Mouse (Mus musculus): ENCODE measurements around the gene Mrpl49. TPM values are rescaled to one million over a fixed set of nuclear protein-coding genes. Genes with fewer than 3 reads are reported as not detected.
A peak's percentile ranks its signal among the peaks of the same experiment; 100 is the strongest.
"Not testable (repeated sequence)": the region's sequence is repeated elsewhere in the genome, so short reads cannot be mapped to it uniquely, and the experiment has no call there.

The Mrpl49 gene
- total RNA-seq, 1 experiment from 2014 or later = 29.6 TPM

DNA sequence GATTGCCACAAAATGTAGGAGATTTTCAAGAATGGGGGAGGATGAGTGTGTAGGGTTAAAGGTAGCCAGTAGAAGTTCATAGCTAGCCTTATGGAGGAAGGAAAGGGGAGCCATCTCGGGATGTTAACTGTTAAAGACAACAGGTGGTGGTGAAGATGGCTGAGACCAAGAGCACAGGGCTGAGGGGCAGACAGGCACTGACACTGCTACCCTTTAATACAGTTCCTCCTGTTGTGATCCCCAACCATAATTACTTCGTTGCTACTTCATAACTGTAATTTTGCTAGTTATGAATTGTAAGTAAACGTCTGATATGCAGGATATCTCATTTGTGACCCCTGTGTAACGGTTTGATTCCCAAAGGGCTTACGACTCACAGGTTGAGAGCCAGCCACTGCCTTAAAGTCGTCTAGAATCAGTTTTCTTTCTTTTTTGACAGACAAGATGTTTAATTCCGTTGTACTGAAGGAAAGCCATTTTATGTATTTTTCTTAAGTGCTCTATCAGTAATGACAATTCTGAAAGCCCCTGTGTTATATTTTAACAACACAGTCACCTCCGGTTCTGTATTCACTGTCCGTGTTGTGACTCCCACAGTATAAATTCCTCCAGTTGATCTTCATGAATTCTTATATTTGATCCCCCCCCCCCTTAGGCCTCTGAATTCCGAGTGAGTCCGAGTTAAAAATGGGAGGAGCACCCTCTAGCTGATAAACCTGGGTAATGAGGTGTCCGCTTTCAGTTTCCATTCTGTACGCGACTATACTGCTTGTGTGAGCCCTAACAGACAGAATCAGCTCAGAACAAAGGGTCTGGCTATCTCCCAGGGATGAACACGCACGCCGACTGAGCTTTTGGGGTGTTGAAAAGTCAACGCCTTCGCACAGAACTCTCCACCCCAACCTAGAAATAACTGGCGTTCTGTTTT is 12.0 kb downstream of the Mrpl49 start:
- ATAC-seq (replicated peaks; ENCODE audit: insufficient number of reproducible peaks, low FRiP score, low TSS enrichment, poor library complexity, severe bottlenecking) = peak; percentile 0; the same call in 1 of the 2 replicates

- not testable (repeated sequence) for ATAC-seq (replicated peaks; ENCODE audit: insufficient number of reproducible peaks, low FRiP score, low TSS enrichment, poor library complexity, severe bottlenecking)
These were observed 13.5 kb downstream of the Mrpl49 start for GRCm38 (mm10) chr19:6044102-6044501.

DNA sequence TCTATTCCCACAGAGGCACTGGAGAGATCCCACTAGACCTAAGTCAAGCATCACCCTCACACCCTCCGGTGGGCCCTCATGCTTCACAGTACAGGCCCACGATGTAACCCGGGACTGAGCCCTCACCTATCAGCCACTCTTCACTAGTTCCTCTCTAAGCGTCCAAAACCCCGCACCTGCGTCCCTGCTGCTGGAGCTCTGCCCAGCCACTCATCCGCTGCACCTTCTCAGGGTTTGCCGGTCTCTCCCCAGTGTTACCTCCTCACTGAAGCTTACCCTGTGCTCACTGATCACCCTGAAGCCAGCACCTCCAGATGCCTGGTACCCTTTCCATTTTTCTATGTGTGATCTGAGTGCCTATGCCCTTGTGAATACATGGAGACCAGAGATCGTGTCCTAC is 15.3 kb downstream of the Mrpl49 start:
- no peak for ATAC-seq (replicated peaks; ENCODE audit: insufficient number of reproducible peaks, low FRiP score, low TSS enrichment, poor library complexity, severe bottlenecking)

- ATAC-seq (replicated peaks; ENCODE audit: insufficient number of reproducible peaks, low FRiP score, low TSS enrichment, poor library complexity, severe bottlenecking) = no peak
These were observed 17.6 kb downstream of the Mrpl49 start for GRCm38 (mm10) chr19:6040002-6040401.

DNA sequence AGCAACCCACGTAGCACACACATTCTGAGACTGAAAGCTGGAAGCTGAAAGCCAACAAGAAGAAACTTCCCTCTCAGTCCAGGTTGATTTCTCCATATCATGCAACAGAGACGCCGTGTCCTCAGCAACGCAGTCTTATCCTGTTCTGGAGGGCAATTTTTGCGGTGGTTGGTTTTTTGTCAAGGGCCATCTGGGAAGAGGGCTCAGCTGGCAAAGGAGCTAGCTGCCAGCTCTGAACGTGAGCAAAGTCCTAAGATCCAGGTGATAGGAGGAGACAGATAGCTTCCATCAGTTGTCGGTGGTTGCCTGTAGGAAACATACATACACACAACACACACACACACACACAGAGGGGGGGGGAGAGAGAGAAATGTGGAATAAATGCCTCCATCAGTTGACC is 19.3 kb downstream of the Mrpl49 start:
- no peak for ATAC-seq (replicated peaks; ENCODE audit: insufficient number of reproducible peaks, low FRiP score, low TSS enrichment, poor library complexity, severe bottlenecking)

GRCm38 (mm10) chr19:6037695-6038094 is 19.9 kb downstream of the Mrpl49 start:
- no peak for ATAC-seq (replicated peaks; ENCODE audit: insufficient number of reproducible peaks, low FRiP score, low TSS enrichment, poor library complexity, severe bottlenecking)

DNA sequence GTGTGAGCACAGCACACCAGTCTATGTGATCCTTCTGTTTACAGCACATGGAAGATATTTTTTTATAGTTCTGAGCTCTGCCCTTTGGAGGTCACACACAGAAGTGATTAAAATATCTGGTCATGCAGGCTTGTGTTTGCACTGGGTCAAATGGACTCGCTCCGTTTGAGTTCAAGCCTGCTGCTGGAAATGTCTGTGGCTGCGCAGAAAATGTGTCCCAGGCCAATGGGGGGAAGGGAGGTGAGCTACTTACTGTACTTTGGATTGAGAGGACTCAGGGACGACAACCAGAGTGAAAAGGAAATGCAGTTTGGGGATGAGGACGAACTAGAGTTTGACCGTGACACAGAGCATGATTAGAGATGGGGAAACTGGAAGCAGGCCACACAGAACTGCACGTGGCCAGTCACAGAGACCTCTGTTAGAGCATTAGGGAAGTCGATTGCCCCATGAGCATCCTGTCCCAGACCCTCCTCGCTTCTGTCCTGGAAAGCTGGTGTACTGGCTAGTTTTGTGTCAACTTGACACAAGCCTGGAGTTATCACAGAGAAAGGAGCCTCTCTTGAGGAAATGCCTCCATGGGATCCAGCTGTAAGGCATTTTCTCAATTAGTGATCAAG is 21.5 kb downstream of the Mrpl49 start:
- no peak for ATAC-seq (replicated peaks; ENCODE audit: insufficient number of reproducible peaks, low FRiP score, low TSS enrichment, poor library complexity, severe bottlenecking)

GRCm38 (mm10) chr19:6030520-6031280 is 26.9 kb downstream of the Mrpl49 start:
- ATAC-seq (replicated peaks; ENCODE audit: insufficient number of reproducible peaks, low FRiP score, low TSS enrichment, poor library complexity, severe bottlenecking) = no peak

GRCm38 (mm10) chr19:6029426-6029825 is 28.2 kb downstream of the Mrpl49 start:
- no peak for ATAC-seq (replicated peaks; ENCODE audit: insufficient number of reproducible peaks, low FRiP score, low TSS enrichment, poor library complexity, severe bottlenecking)

DNA sequence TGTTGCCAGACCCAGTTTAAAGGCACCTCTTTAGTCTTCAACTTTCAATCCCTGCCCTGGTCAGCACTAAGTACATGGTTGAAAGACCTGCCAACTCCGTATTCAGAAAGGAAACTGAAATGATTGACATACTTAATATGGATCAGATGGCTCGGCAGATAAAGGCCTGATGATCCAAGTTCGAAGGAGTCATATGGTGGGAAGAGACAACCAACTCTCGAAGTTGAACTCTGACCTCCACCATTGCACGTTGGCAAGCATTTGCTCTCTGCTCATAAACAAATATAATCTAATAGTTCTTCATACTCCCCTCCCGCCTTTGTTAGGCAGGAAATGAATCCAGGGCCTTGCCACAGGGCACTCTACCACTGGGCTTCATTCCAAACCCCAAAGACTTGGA is 28.6 kb downstream of the Mrpl49 start:
- no peak for ATAC-seq (replicated peaks; ENCODE audit: insufficient number of reproducible peaks, low FRiP score, low TSS enrichment, poor library complexity, severe bottlenecking)

DNA sequence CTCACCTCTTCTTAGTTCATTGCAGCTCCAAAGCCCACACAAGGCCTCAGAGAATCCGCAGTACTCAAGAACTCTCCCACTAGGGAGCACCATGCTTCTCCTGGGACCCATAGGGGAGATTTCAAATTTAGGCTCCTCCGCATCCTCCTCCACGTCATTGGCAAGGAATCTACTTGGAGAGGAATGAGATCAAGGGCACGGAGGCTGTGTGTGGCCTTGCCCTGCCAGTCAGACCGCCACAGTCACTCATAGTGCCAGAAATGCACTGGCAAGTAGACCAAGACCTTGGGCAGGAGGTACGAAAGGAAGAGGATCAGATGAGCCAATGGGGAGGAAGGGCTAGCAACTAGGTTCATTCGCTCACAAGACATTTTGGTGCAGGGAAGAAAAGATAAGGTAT is 33.7 kb downstream of the Mrpl49 start:
- ATAC-seq (replicated peaks; ENCODE audit: insufficient number of reproducible peaks, low FRiP score, low TSS enrichment, poor library complexity, severe bottlenecking) = no peak

GRCm38 (mm10) chr19:6023059-6023458 is 34.5 kb downstream of the Mrpl49 start:
- no peak for ATAC-seq (replicated peaks; ENCODE audit: insufficient number of reproducible peaks, low FRiP score, low TSS enrichment, poor library complexity, severe bottlenecking)

- ATAC-seq (replicated peaks; ENCODE audit: insufficient number of reproducible peaks, low FRiP score, low TSS enrichment, poor library complexity, severe bottlenecking) = no peak
These were observed 37.3 kb downstream of the Mrpl49 start for GRCm38 (mm10) chr19:6020276-6020675.

- peak; percentile 78; the same call in 1 of the 2 replicates for ATAC-seq (replicated peaks; ENCODE audit: insufficient number of reproducible peaks, low FRiP score, low TSS enrichment, poor library complexity, severe bottlenecking)
These were observed 39.2 kb downstream of the Mrpl49 start for GRCm38 (mm10) chr19:6018142-6019089.

DNA sequence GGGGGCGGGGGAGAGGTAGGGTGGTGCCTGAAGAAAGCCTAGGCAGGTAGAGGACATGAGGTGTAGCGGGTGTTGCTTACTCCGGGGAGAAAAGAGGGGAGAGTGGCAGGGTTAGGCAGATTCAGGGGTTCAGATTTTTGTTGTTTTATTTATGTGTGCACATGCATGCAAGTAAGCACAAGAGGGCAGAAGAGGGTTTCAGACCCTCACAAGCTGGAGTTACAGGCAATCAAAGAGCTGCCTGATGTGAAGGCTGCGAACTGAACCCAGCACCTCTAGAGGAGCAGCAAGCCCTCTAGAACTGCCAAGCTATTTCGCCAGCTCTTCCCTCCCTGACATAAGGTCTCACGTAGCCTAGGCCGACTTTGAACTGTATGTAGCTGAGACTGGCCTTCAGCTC is 41.1 kb downstream of the Mrpl49 start:
- ATAC-seq (replicated peaks; ENCODE audit: insufficient number of reproducible peaks, low FRiP score, low TSS enrichment, poor library complexity, severe bottlenecking) = no peak

GRCm38 (mm10) chr19:6015511-6016315 is 41.9 kb downstream of the Mrpl49 start, which contains the start of gene Capn1:
Gene Capn1 (minus strand): TSS chr19:6015897.
- ATAC-seq (replicated peaks; ENCODE audit: insufficient number of reproducible peaks, low FRiP score, low TSS enrichment, poor library complexity, severe bottlenecking) = 0 out of 2 replicates have a peak, but pooled peaks have one; percentile 14

GRCm38 (mm10) chr19:6014991-6015510 is 42.5 kb downstream of the Mrpl49 start:
- ATAC-seq (replicated peaks; ENCODE audit: insufficient number of reproducible peaks, low FRiP score, low TSS enrichment, poor library complexity, severe bottlenecking) = 0 out of 2 replicates have a peak, but pooled peaks have one; percentile 30

Measured in monocyte, adult 5-6 weeks (primary cell).